Mouse (Mus musculus) limb, embryonic 14.5 days (tissue): ENCODE results near the gene Bag2. TPM values are rescaled to one million over a fixed set of nuclear protein-coding genes. Genes with fewer than 3 reads are reported as not detected.

Source experiments
- ATAC-seq: fragments of 200-750 bp; cut with Nextera tagmentation; 2 replicates; pipeline ENCODE4 v1.8.0; 2017; ENCODE audit warnings: low read depth, moderate number of reproducible peaks, moderate TSS enrichment; ENCODE audit not compliant: low FRiP score
- DNase-seq: peaks from one replicate; pipeline ENCODE4 v3.0.0-alpha.2; 2015; ENCODE audit warnings: low spot score
- H3K27ac ChIP-seq: fragments of 300-500 bp; sonication (generic); replicated peaks from 2 replicates; pipeline ENCODE4 v1.5.1; 2014; ENCODE audit warnings: low read depth, mild to moderate bottlenecking, low read length, moderate library complexity, mixed read lengths
- H3K27me3 ChIP-seq: fragments of 300-500 bp; sonication (generic); 2 replicates; pipeline ENCODE4 v1.6.1; 2014; ENCODE audit warnings: low read length, mixed read lengths; ENCODE audit not compliant: control insufficient read depth, insufficient read depth
- H3K36me3 ChIP-seq: fragments of 300-500 bp; sonication (generic); 2 replicates; pipeline ENCODE4 v1.6.1; 2014; ENCODE audit warnings: mild to moderate bottlenecking, low read length, moderate library complexity, mixed read lengths; ENCODE audit not compliant: control insufficient read depth, insufficient read depth
- H3K4me1 ChIP-seq: fragments of 300-500 bp; sonication (generic); 2 replicates; pipeline ENCODE4 v1.6.1; 2014; ENCODE audit warnings: antibody characterized with exemption, low read length, mixed read lengths; ENCODE audit not compliant: control insufficient read depth, insufficient read depth
- H3K4me2 ChIP-seq: fragments of 300-500 bp; sonication (generic); replicated peaks from 2 replicates; pipeline ENCODE4 v1.6.1; 2014; ENCODE audit warnings: low read depth, mild to moderate bottlenecking, low read length, moderate library complexity; ENCODE audit not compliant: severe bottlenecking
- H3K4me3 ChIP-seq: fragments of 300-500 bp; sonication (generic); replicated peaks from 2 replicates; pipeline ENCODE4 v1.5.1; 2014; ENCODE audit warnings: low read length
- H3K9ac ChIP-seq: fragments of 300-500 bp; sonication (generic); 2 replicates; pipeline ENCODE4 v1.6.1; 2014; ENCODE audit warnings: mild to moderate bottlenecking, low read depth, low read length, moderate library complexity; ENCODE audit not compliant: severe bottlenecking
- H3K9me3 ChIP-seq: fragments of 300-500 bp; sonication (generic); 2 replicates; pipeline ENCODE4 v1.6.1; 2016; ENCODE audit warnings: low read length; ENCODE audit not compliant: control insufficient read depth
- POLR2A ChIP-seq: fragments of 200-500 bp; IDR thresholded peaks from 2 replicates; pipeline ENCODE4 v1.8.0; 2012; ENCODE audit warnings: inconsistent platforms, mild to moderate bottlenecking, moderate library complexity, borderline replicate concordance; ENCODE audit not compliant: insufficient read depth, insufficient read length; ENCODE audit errors: extremely low read depth
- WGBS: fragments of 180-500 bp; shearing (Covaris S2); extraction: QIAGEN DNeasy Blood & Tissue Kit; methylation state at CpG from one replicate; pipeline ENCODE4 v1.1.7; 2014; 5-methylcytosine and 5-hydroxymethylcytosine counted together
- polyA plus RNA-seq, 2 experiments: library from polyadenylated mRNA; depleted of rRNA in 1 of 2; stranded (reverse) in 1 of 2; unstranded in 1 of 2; fragments of >200 nt; fragmentation: Nextera tagmentation in 1 of 2; extraction: Ambion mirVana in 1 of 2; gene quantifications; 2 replicates each; pipeline versions ENCODE4 v1.2.1 to v1.2.3; 2012 to 2014

Gene Bag2
- polyA plus RNA-seq, 2 experiments: 41.3 to 49.9 TPM

DNA sequence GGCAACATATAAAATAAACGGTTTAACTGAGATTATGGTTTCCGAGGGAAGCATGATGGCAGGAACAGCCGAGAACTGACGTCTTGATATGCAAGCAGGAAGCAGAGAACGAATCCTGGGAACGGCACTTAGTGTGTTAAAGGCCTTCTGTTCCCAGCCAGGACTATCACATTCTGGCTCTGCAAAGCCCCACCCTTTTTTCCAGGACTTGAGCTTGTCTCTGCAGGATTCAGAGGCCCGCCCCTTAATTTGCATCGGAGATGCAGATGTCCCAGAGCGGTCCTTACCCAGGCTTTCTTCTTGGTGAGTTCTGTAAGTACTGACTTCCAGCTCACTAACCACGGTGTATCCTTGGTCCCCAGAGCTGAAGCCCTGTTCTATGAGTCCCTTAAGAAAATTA, 42.8 kb downstream of the Bag2 start:
- Histone ChIP-seq H3K4me1 (0 out of 2 replicates have a peak, but pooled peaks cover 7% of the 10 kb centered on the region), H3K4me2 (0 out of 2 replicates have a peak overlapping the region, but pooled peaks have one; percentile 2), H3K9me3 (no peaks in the 10 kb centered on the region), H3K9ac (no peak overlapping the region), H3K4me3 (no peak overlapping the region), H3K27me3 (no peaks in the 10 kb centered on the region), H3K27ac (no peak overlapping the region), H3K36me3 (no peaks in the 10 kb centered on the region)
- ATAC-seq: no peak
- no peak for TF ChIP-seq POLR2A
- WGBS: 5% methylated on average over 10 of the region's 10 CpGs
- peak; percentile 47 for DNase-seq

DNA sequence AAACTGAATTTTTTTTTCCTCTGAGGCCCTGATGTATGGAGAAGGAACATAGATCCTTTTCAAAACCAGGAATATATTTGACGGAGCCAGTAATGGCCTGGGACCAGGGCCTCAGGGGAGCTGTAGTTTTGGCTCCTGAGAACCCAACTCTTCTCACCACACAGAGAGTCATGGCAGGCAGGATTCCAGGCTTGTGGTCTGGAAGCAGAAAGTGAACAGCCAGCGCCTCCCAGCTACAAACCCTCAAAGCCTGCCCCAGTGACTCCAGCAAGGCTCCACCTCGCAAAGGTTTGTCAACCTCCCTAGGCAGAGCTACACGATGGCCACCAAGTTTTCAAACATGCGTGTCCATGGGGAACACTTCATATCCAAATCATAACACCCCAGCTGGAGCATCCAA, 45.6 kb downstream of the Bag2 start:
- no peaks in the 10 kb centered on the region for H3K9me3 ChIP-seq
- H3K27ac ChIP-seq: no peak overlapping the region
- H3K4me1 ChIP-seq: 0 out of 2 replicates have a peak, but pooled peaks cover 4% of the 10 kb centered on the region
- no peak for TF ChIP-seq POLR2A
- H3K9ac ChIP-seq: no peak overlapping the region
- no peak for DNase-seq
- WGBS: 77% methylated on average over 5 of the region's 5 CpGs
- no peak for ATAC-seq
- H3K4me3 ChIP-seq: no peak overlapping the region
- no peaks in the 10 kb centered on the region for H3K36me3 ChIP-seq
- no peaks in the 10 kb centered on the region for H3K27me3 ChIP-seq
- no peak overlapping the region for H3K4me2 ChIP-seq

DNA sequence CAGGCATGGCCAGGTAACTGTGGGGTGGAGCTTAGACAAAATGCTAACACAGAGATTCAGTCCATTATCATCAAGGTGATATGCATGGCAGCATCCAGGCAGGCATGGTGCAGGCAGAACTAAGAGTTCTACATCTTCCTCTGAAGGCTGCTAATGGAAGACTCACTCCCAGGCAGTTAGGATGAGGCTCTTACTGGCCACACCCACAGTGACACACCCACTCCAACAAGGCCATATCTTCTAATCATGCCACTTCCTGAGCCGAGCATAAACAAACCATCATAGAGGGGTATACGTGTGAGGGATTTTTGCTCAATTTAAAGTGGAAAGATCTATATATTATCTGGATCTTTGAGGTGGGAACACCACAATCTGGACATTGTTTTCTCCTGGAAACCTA, 48.0 kb downstream of the Bag2 start:
- H3K4me1 ChIP-seq: no peaks in the 10 kb centered on the region
- no peaks in the 10 kb centered on the region for H3K36me3 ChIP-seq
- 69% methylated on average over 2 of the region's 2 CpGs for WGBS
- no peaks in the 10 kb centered on the region for H3K27me3 ChIP-seq
- no peak overlapping the region for H3K4me3 ChIP-seq
- no peak for ATAC-seq
- TF ChIP-seq POLR2A: no peak
- H3K9ac ChIP-seq: no peak overlapping the region
- DNase-seq: no peak
- H3K4me2 ChIP-seq: no peak overlapping the region
- H3K27ac ChIP-seq: no peak overlapping the region
- no peaks in the 10 kb centered on the region for H3K9me3 ChIP-seq

DNA sequence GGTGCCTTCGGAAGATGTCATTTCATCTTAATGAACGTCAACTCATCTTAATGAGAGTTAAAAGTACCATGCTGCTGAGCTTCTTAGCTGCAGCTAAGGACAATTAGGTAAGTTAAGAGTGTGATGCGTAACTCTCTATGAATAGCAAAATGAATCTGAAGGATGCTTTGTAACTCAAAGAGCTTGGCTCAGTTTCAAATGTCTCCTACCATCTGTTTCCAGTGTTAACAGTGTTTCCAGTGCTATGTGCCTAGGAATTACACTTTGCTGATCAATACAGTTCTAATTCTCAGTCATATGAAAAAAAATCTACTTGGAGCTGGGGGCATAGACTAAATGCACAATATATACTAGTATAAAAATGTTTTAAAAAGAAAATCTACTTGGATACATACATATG, 56.4 kb downstream of the Bag2 start:
- Histone ChIP-seq H3K27ac (no peak overlapping the region), H3K9me3 (no peaks in the 10 kb centered on the region), H3K9ac (no peak overlapping the region), H3K27me3 (no peaks in the 10 kb centered on the region), H3K4me3 (no peak overlapping the region), H3K36me3 (no peaks in the 10 kb centered on the region), H3K4me2 (no peak overlapping the region), H3K4me1 (0 out of 2 replicates have a peak, but pooled peaks cover 2% of the 10 kb centered on the region)
- 85% methylated on average over 3 of the region's 3 CpGs for whole genome bisulfite sequencing
- ATAC-seq (no peak), DNase-seq (no peak)
- no peak for TF ChIP-seq POLR2A

DNA sequence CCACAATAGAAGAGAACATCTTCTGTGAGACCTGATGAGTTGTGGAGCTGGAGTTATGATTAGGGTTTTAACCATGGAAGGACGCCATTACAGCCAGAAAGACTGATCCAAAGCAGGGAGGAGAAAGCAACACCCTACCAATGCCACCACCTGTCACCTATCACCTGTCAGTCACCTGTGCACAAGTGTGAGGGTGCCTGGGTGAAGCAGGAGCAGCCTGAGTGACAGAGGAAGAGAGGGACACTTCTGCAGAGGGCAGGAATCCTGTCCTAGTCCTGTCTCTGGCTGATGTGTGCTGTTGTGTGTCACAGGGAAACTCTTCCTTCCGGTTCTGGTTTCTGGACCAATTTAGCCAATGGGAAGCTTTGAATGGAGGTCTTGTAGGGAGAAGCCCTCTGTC, 61.6 kb downstream of the Bag2 start:
- no peaks in the 10 kb centered on the region for H3K27me3 ChIP-seq
- H3K4me1 ChIP-seq: 0 out of 2 replicates have a peak, but pooled peaks cover 2% of the 10 kb centered on the region
- no peak for TF ChIP-seq POLR2A
- H3K36me3 ChIP-seq: no peaks in the 10 kb centered on the region
- H3K4me3 ChIP-seq: no peak overlapping the region
- DNase-seq: no peak
- 76% methylated on average over 2 of the region's 2 CpGs for WGBS
- H3K27ac ChIP-seq: no peak overlapping the region
- no peak overlapping the region for H3K9ac ChIP-seq
- no peak for ATAC-seq
- H3K4me2 ChIP-seq: no peak overlapping the region
- no peaks in the 10 kb centered on the region for H3K9me3 ChIP-seq

Other genes starting within 250 kb of the Bag2 start
- gene Prim2, start 88.0 kb downstream of the Bag2 start, polyA plus RNA-seq (2012; rRNA removed): 27.4 and 32.5 TPM in 2 replicates
- gene Prim2, start 88.0 kb downstream of the Bag2 start, polyA plus RNA-seq (2014; fragmentation: Nextera tagmentation; extraction: Ambion mirVana): 33.5 and 34.1 TPM in 2 replicates
- gene Rab23, start 37.9 kb downstream of the Bag2 start, polyA plus RNA-seq (2012; rRNA removed): 22.4 and 24.6 TPM in 2 replicates
- gene Rab23, start 37.9 kb downstream of the Bag2 start, polyA plus RNA-seq (2014; fragmentation: Nextera tagmentation; extraction: Ambion mirVana): 28.9 and 33.0 TPM in 2 replicates
- 29.9 and 32.3 TPM in 2 replicates for gene Zfp451, start 56.8 kb upstream of the Bag2 start, polyA plus RNA-seq (2012; rRNA removed)
- 33.4 and 34.8 TPM in 2 replicates for gene Zfp451, start 56.8 kb upstream of the Bag2 start, polyA plus RNA-seq (2014; fragmentation: Nextera tagmentation; extraction: Ambion mirVana)
- 1.3 and 1.5 TPM in 2 replicates for gene Bend6, start 150.0 kb upstream of the Bag2 start, polyA plus RNA-seq (2012; rRNA removed)
- gene Bend6, start 150.0 kb upstream of the Bag2 start, polyA plus RNA-seq (2014; fragmentation: Nextera tagmentation; extraction: Ambion mirVana): 1.1 and 1.5 TPM in 2 replicates
- gene Dst, start 150.4 kb upstream of the Bag2 start, polyA plus RNA-seq (2012; rRNA removed): 34.6 and 42.5 TPM in 2 replicates
- gene Dst, start 150.4 kb upstream of the Bag2 start, polyA plus RNA-seq (2014; fragmentation: Nextera tagmentation; extraction: Ambion mirVana): 34.9 and 39.4 TPM in 2 replicates